Mouse (Mus musculus) left cerebral cortex, adult 6 months (tissue): Measurements from ENCODE around the gene Gm17067. TPM values are rescaled to one million over a fixed set of nuclear protein-coding genes. Genes with fewer than 3 reads are reported as not detected.

Source experiments
- long read RNA-seq, 2 experiments: library from polyadenylated mRNA; unstranded; transcript quantifications; one replicate each; pipeline ENCODE4 v2.0.0; 2019 to 2020
- polyA plus RNA-seq: library from polyadenylated mRNA; unstranded; fragments of <200 nt; fragmentation: Nextera tagmentation; gene quantifications from 2 replicates; pipeline ENCODE4 v1.2.3, GENCODE M21; 2021

The Gm17067 gene
- 0.04 TPM in 1 of 2 replicates, not detected in the other for polyA plus RNA-seq
- long read RNA-seq, experiment 1 = 0 reads
- long read RNA-seq, experiment 2 = 0 reads

DNA sequence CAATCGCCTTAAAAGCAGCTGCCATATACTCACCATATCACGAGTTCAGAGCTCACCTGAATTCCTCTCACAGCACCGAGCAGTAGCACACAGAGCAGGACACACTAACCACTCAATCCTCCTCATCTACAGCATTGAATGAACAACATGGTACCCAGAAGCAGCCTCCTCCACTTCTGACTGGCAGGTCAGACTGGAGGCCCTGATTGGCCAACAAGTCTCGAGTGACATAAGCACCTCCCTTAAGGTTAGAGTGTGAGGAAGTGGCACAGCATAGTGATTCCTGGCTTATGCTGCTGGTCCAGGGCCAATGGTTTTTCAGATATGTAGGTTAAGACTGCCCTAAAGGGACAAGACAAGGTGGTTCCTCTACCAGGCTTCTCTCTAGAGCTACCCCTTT is at the start of gene Gm17067:
TSS of gene Gm17067 (minus strand) at position 101 of the 400 bp plus-strand sequence.

DNA sequence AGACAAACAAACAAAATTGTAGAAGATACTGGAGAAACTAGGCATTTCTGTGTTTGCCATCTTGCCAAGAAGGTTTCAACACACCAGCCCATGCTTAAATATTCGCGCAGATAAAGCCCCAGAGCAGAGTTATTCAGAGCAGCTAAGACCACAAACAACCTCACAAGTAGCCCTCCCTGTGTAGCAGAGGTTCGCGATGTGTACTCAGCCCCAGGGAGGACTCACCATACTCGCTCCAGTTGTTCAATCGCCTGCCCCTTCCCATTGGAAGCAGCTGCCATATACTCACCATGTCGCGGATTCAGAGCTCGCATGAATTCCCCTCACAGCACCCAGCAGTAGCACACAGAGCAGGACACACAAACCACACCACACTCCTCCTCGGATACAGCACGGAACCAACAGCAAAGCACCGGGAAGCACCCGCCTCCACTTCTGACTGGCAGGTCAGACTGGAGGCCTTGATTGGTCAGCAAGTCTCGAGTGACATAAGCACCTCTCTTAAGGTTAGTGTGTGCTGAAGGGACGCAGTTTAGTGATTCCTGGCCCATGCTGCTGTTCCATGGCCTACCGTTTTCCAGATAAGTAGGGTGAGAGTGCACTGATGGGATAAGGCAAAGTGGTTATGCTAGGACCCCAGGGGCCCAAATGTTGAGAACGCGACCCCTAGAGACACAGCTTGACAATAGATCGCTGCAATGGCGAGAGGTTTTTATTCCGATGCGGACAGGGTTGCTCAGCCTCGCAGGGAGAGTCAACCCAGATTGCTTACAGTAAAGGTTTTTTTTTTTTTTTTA is 34.3 kb downstream of the Gm17067 start, which contains the start of gene Zfp975:
TSS of gene Zfp975 (minus strand) at position 381 of the 797 bp plus-strand sequence.

Other genes starting within 250 kb of the Gm17067 start
- gene Zfp141, start 221.3 kb downstream of the Gm17067 start, polyA plus RNA-seq = 5.2 and 5.8 TPM in 2 replicates
- not detected in 2 replicates for gene Gm21028, start 148.4 kb downstream of the Gm17067 start, polyA plus RNA-seq
- 0.49 and 0.55 TPM in 2 replicates for gene Zfp977, start 134.5 kb downstream of the Gm17067 start, polyA plus RNA-seq
- 0.67 and 0.70 TPM in 2 replicates for gene Zfp976, start 84.4 kb downstream of the Gm17067 start, polyA plus RNA-seq
- gene Zfp975, start 34.3 kb downstream of the Gm17067 start, polyA plus RNA-seq = 2.8 and 3.3 TPM in 2 replicates
- not detected in 2 replicates for gene Vmn2r62, start 66.5 kb upstream of the Gm17067 start, polyA plus RNA-seq
- not detected in 2 replicates for gene Gm2381, start 140.2 kb upstream of the Gm17067 start, polyA plus RNA-seq
- not detected in 2 replicates for gene Vmn2r63, start 206.8 kb upstream of the Gm17067 start, polyA plus RNA-seq